Mouse (Mus musculus) CH12.LX (cell line): ENCODE data around the gene Hist2h4. TPM values are rescaled to one million over a fixed set of nuclear protein-coding genes. Genes with fewer than 3 reads are reported as not detected.

ENCODE experiments used
- DNase-seq: peaks from one replicate; pipeline ENCODE4 v3.0.0-alpha.2; 2013; ENCODE audit errors: extremely low read depth
- H3K27ac ChIP-seq: 2 replicates; pipeline ENCODE4 v1.5.1; 2012; ENCODE audit warnings: low read depth, mild to moderate bottlenecking, control low read depth, moderate library complexity; ENCODE audit not compliant: insufficient read depth
- H3K27me3 ChIP-seq: replicated peaks from 2 replicates; pipeline ENCODE3; 2012; ENCODE audit warnings: inconsistent platforms
- H3K36me3 ChIP-seq, 2 experiments: replicated peaks in 1 of 2; 2 replicates each; pipeline versions ENCODE3 to v1.6.1; 2012; ENCODE audit warnings: inconsistent platforms in 1 of 2, low read length in 1 of 2, mild to moderate bottlenecking in 1 of 2, mixed read lengths in 1 of 2, moderate library complexity in 1 of 2; ENCODE audit not compliant: control insufficient read depth in 1 of 2, insufficient read depth in 1 of 2
- H3K4me1 ChIP-seq, 2 experiments: 2 replicates each; pipeline ENCODE4 v1.6.1; 2012; ENCODE audit warnings: inconsistent platforms in 1 of 2, moderate library complexity in 1 of 2; ENCODE audit not compliant: insufficient read depth in 2 of 2, control insufficient read depth in 1 of 2
- H3K4me2 ChIP-seq: 2 replicates; pipeline ENCODE4 v1.6.1; 2012; ENCODE audit warnings: low read depth, mild to moderate bottlenecking, control low read depth; ENCODE audit not compliant: poor library complexity, insufficient read depth, severe bottlenecking
- H3K4me3 ChIP-seq, 3 experiments: fragments of 150-350 bp in 1 of 3; sonication (generic) in 1 of 3; replicated peaks in 1 of 3; 2 replicates each; pipeline versions ENCODE3 to v1.5.1; 2011 to 2012; ENCODE audit warnings: low read depth in 2 of 3, low read length in 2 of 3, mild to moderate bottlenecking in 2 of 3, moderate library complexity in 2 of 3, control low read depth in 1 of 3, improper control_type of control experiment in 1 of 3, inconsistent platforms in 1 of 3, mixed read lengths in 1 of 3; ENCODE audit not compliant: poor library complexity in 1 of 3
- H3K79me2 ChIP-seq: replicated peaks from 2 replicates; pipeline ENCODE4 v1.6.1; 2012; ENCODE audit warnings: mild to moderate bottlenecking, moderate library complexity; ENCODE audit not compliant: control insufficient read depth, poor library complexity, insufficient read depth, severe bottlenecking; ENCODE audit errors: extremely low read depth
- H3K9ac ChIP-seq: 2 replicates; pipeline ENCODE4 v1.6.1; 2012; ENCODE audit warnings: low read depth, mild to moderate bottlenecking, control low read depth, moderate library complexity; ENCODE audit not compliant: insufficient read depth
- H3K9me3 ChIP-seq: replicated peaks from 2 replicates; pipeline ENCODE3; 2012; ENCODE audit warnings: low read length, inconsistent platforms, mixed read lengths
- BHLHE40 ChIP-seq: IDR thresholded peaks from 2 replicates; pipeline ENCODE4 v1.6.1; 2011; ENCODE audit warnings: mild to moderate bottlenecking, low read depth, low read length, improper control_type of control experiment
- CHD1 ChIP-seq: IDR thresholded peaks from 2 replicates; pipeline ENCODE4 v1.6.1; 2012; ENCODE audit warnings: low read depth, low read length, improper control_type of control experiment, inconsistent platforms
- CHD2 ChIP-seq: IDR thresholded peaks from 2 replicates; pipeline ENCODE4 v1.6.1; 2011; ENCODE audit warnings: low read length, improper control_type of control experiment
- CTCF ChIP-seq, 2 experiments: IDR thresholded peaks in 1 of 2; conservative IDR thresholded peaks in 1 of 2; 2 replicates each; pipeline ENCODE4 v1.5.1; 2011 to 2012; ENCODE audit warnings: low read depth in 2 of 2, low read length in 2 of 2, improper control_type of control experiment in 1 of 2, inconsistent platforms in 1 of 2, mild to moderate bottlenecking in 1 of 2, moderate library complexity in 1 of 2
- E2F4 ChIP-seq: IDR thresholded peaks from 2 replicates; pipeline ENCODE4 v1.6.1; 2011; ENCODE audit warnings: low read depth, low read length, improper control_type of control experiment; ENCODE audit not compliant: insufficient replicate concordance
- ELF1 ChIP-seq: IDR thresholded peaks from 2 replicates; pipeline ENCODE4 v1.6.1; 2014; ENCODE audit warnings: low read depth, mild to moderate bottlenecking, inconsistent platforms, low read length, improper control_type of control experiment
- EP300 ChIP-seq: IDR thresholded peaks from 2 replicates; pipeline ENCODE4 v1.6.1; 2011; ENCODE audit warnings: low read length, improper control_type of control experiment
- ETS1 ChIP-seq: conservative IDR thresholded peaks from 2 replicates; pipeline ENCODE4 v1.6.1; 2012; ENCODE audit warnings: low read depth, mild to moderate bottlenecking, inconsistent platforms, low read length, improper control_type of control experiment, moderate library complexity
- GABPA ChIP-seq: IDR thresholded peaks from 2 replicates; pipeline ENCODE4 v1.6.1; 2012; ENCODE audit warnings: low read depth, low read length, improper control_type of control experiment, inconsistent platforms; ENCODE audit not compliant: insufficient replicate concordance
- HCFC1 ChIP-seq: IDR thresholded peaks from 2 replicates; pipeline ENCODE4 v1.6.1; 2012; ENCODE audit warnings: low read depth, mild to moderate bottlenecking, inconsistent platforms, low read length, improper control_type of control experiment
- IRF4 ChIP-seq: IDR thresholded peaks from 2 replicates; pipeline ENCODE4 v1.6.1; 2014; ENCODE audit warnings: low read depth, mild to moderate bottlenecking, inconsistent platforms, low read length, improper control_type of control experiment
- JUN ChIP-seq: IDR thresholded peaks from 2 replicates; pipeline ENCODE4 v1.6.1; 2011; ENCODE audit warnings: low read depth, mild to moderate bottlenecking, low read length, improper control_type of control experiment, moderate library complexity; ENCODE audit not compliant: insufficient read depth
- JUND ChIP-seq: conservative IDR thresholded peaks from 2 replicates; pipeline ENCODE4 v1.6.1; 2011; ENCODE audit warnings: low read depth, low read length, improper control_type of control experiment
- KAT2A ChIP-seq: IDR thresholded peaks from 2 replicates; pipeline ENCODE4 v1.6.1; 2012; ENCODE audit warnings: low read length, improper control_type of control experiment, inconsistent platforms; ENCODE audit not compliant: insufficient replicate concordance
- MAFK ChIP-seq: IDR thresholded peaks from 2 replicates; pipeline ENCODE4 v1.6.1; 2011; ENCODE audit warnings: low read length, improper control_type of control experiment; ENCODE audit not compliant: insufficient replicate concordance
- MAX ChIP-seq: IDR thresholded peaks from 2 replicates; pipeline ENCODE4 v1.6.1; 2011; ENCODE audit warnings: low read length, improper control_type of control experiment
- MAZ ChIP-seq: IDR thresholded peaks from 2 replicates; pipeline ENCODE4 v1.6.1; 2012; ENCODE audit warnings: low read depth, mild to moderate bottlenecking, inconsistent platforms, low read length, improper control_type of control experiment, moderate library complexity
- MEF2A ChIP-seq: IDR thresholded peaks from 2 replicates; pipeline ENCODE4 v1.6.1; 2014; ENCODE audit warnings: low read depth, mild to moderate bottlenecking, inconsistent platforms, low read length, improper control_type of control experiment, borderline replicate concordance
- MXI1 ChIP-seq: IDR thresholded peaks from 2 replicates; pipeline ENCODE4 v1.6.1; 2011; ENCODE audit warnings: mild to moderate bottlenecking, low read depth, low read length, improper control_type of control experiment
- MYC ChIP-seq: IDR thresholded peaks from 2 replicates; pipeline ENCODE4 v1.6.1; 2011; ENCODE audit warnings: low read depth, mild to moderate bottlenecking, improper control_type of control experiment, low read length
- NELFE ChIP-seq: IDR thresholded peaks from 2 replicates; pipeline ENCODE4 v1.6.1; 2011; ENCODE audit warnings: low read depth, low read length, improper control_type of control experiment
- NRF1 ChIP-seq: IDR thresholded peaks from 2 replicates; pipeline ENCODE4 v1.6.1; 2014; ENCODE audit warnings: low read depth, mild to moderate bottlenecking, inconsistent platforms, low read length, improper control_type of control experiment, moderate library complexity
- PAX5 ChIP-seq: IDR thresholded peaks from 2 replicates; pipeline ENCODE4 v1.6.1; 2012; ENCODE audit warnings: low read length, inconsistent platforms, mixed read lengths
- POLR2A ChIP-seq: IDR thresholded peaks from 2 replicates; pipeline ENCODE4 v1.6.1; 2011; ENCODE audit warnings: low read depth, mild to moderate bottlenecking, improper control_type of control experiment, low read length
- POLR2AphosphoS2 ChIP-seq: IDR thresholded peaks from 2 replicates; pipeline ENCODE4 v1.6.1; 2011; ENCODE audit warnings: low read depth, low read length, improper control_type of control experiment
- RAD21 ChIP-seq: IDR thresholded peaks from 2 replicates; pipeline ENCODE4 v1.6.1; 2011; ENCODE audit warnings: low read depth, mild to moderate bottlenecking, low read length, improper control_type of control experiment, moderate library complexity
- RCOR1 ChIP-seq: conservative IDR thresholded peaks from 2 replicates; pipeline ENCODE4 v1.6.1; 2012; ENCODE audit warnings: low read depth, mild to moderate bottlenecking, inconsistent platforms, low read length, improper control_type of control experiment
- SIN3A ChIP-seq: IDR thresholded peaks from 2 replicates; pipeline ENCODE4 v1.6.1; 2012; ENCODE audit warnings: low read length, improper control_type of control experiment, inconsistent platforms
- SMC3 ChIP-seq: IDR thresholded peaks from 2 replicates; pipeline ENCODE4 v1.6.1; 2011; ENCODE audit warnings: low read depth, low read length, improper control_type of control experiment
- TCF12 ChIP-seq: IDR thresholded peaks from 2 replicates; pipeline ENCODE4 v1.6.1; 2014; ENCODE audit warnings: low read depth, mild to moderate bottlenecking, inconsistent platforms, low read length, improper control_type of control experiment
- UBTF ChIP-seq: IDR thresholded peaks from 2 replicates; pipeline ENCODE4 v1.6.1; 2012; ENCODE audit warnings: low read depth, mild to moderate bottlenecking, inconsistent platforms, low read length, improper control_type of control experiment, moderate library complexity
- USF1 ChIP-seq: IDR thresholded peaks from 2 replicates; pipeline ENCODE4 v1.6.1; 2014; ENCODE audit warnings: low read depth, mild to moderate bottlenecking, inconsistent platforms, low read length, improper control_type of control experiment
- USF2 ChIP-seq: conservative IDR thresholded peaks from 2 replicates; pipeline ENCODE4 v1.6.1; 2011; ENCODE audit warnings: low read depth, low read length, improper control_type of control experiment
- ZC3H11A ChIP-seq: IDR thresholded peaks from 2 replicates; pipeline ENCODE4 v1.6.1; 2012; ENCODE audit warnings: low read depth, mild to moderate bottlenecking, inconsistent platforms, low read length, improper control_type of control experiment
- ZKSCAN1 ChIP-seq: IDR thresholded peaks from 2 replicates; pipeline ENCODE4 v1.6.1; 2012; ENCODE audit warnings: low read depth, inconsistent platforms, low read length, improper control_type of control experiment, borderline replicate concordance
- ZMIZ1 ChIP-seq: IDR thresholded peaks from 2 replicates; pipeline ENCODE4 v1.6.1; 2012; ENCODE audit warnings: low read depth, mild to moderate bottlenecking, inconsistent platforms, low read length, improper control_type of control experiment
- ZNF384 ChIP-seq: IDR thresholded peaks from 2 replicates; pipeline ENCODE4 v1.6.1; 2012; ENCODE audit warnings: low read depth, low read length, improper control_type of control experiment, inconsistent platforms
- dilution Hi-C: fragments of 300-500 bp; cut with MboI; formaldehyde crosslinking; loops from 2 replicates; pipeline ENCODE4 v1.14.3; 2020; ENCODE audit warnings: low sequenced_read_pairs; ENCODE audit not compliant: extremely low pct_unique_long_range_greater_than_20kb, extremely low pct_ligation_motif_present
- in situ Hi-C: fragments of 300-500 bp; cut with MboI; formaldehyde crosslinking; loops from 3 replicates; pipeline ENCODE4 v1.14.3; 2019; ENCODE audit warnings: low sequenced_read_pairs, low pct_ligation_motif_present, low pct_unique_long_range_greater_than_20kb, mixed read lengths
- polyA plus RNA-seq: library from polyadenylated mRNA; unstranded; fragments of >175 nt; gene quantifications from 2 replicates; pipeline ENCODE4 v1.2.1, GENCODE M21; 2012; ENCODE audit warnings: low read depth; ENCODE audit not compliant: insufficient read length
- total RNA-seq, 2 experiments: library from RNA; depleted of rRNA; stranded (reverse); fragments of 300-350 nt in 1 of 2; fragments of >200 nt in 1 of 2; gene quantifications; 2 replicates each; pipeline ENCODE4 v1.2.3; 2012 to 2014

The Hist2h4 gene
- total and polyA plus RNA-seq, 3 experiments: 0.91 to 116 (median 2.5) TPM

DNA sequence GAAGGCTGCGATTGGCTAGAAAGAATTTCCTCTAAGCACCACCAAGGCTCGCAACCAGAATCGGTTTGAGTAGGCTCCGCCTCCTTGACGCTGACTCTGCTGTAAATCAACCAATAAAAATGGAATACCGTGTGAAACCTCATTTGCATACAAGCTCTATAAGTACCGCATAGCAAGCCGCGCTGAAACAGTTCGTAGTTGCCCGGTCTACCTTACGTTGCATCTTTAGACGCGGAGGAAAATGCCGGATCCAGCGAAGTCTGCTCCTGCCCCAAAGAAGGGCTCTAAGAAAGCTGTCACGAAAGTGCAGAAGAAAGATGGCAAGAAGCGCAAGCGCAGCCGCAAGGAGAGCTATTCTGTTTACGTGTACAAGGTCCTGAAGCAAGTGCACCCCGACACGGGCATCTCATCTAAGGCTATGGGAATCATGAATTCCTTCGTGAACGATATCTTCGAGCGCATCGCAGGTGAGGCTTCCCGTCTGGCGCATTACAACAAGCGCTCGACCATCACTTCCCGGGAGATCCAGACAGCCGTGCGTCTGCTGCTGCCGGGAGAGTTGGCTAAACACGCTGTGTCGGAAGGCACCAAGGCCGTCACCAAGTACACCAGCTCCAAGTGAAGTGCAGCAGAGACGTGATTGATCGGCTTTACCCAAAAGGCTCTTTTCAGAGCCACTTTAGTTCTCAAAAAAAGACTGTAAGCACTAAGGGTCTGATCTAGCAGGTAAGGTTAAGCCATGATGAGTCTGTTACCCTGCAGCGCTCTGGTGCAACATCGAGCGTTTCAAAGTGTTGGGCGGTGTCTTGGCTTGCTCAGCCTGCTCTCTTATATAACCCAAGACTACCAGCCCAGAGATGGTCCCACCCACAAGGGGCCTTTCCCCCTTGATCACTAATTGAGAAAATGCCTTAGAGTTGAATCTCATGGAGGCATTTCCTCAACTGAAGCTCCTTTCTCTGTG is 6.7 kb upstream of the Hist2h4 start, which contains the start of gene Hist2h2bb:
Hist2h2bb (plus strand) TSS at position 242 of the 964 bp plus-strand sequence.
- H3K4me3 ChIP-seq: peak within 1 kb of the TSS; percentile 49 to 69 (median 65)
- 0 out of 2 replicates have a peak, but pooled peaks cover 6% of the 10 kb centered on the region for H3K79me2 ChIP-seq
- peak within 1 kb of the TSS; percentile 64 for H3K4me2 ChIP-seq
- peak within 1 kb of the TSS; percentile 98 for H3K27ac ChIP-seq
- no peaks in the 10 kb centered on the region for H3K36me3 ChIP-seq
- H3K4me1 ChIP-seq: peaks cover 0 to 35% of the 10 kb centered on the region in 2 experiments; a peak in 3 of 4 replicates
- no peaks in the 10 kb centered on the region for H3K9me3 ChIP-seq
- dilution Hi-C loops (no loop called here), in situ Hi-C loops (no loop called here)
- peak within 1 kb of the TSS; percentile 98 for H3K9ac ChIP-seq
- H3K27me3 ChIP-seq: no peaks in the 10 kb centered on the region
- DNase-seq: peak; percentile 98
- TF ChIP-seq MAZ (no peak), EP300 (no peak), RCOR1 (peak; percentile 92; the same call in 1 of the 2 replicates), POLR2A (peak; percentile 97), ZC3H11A (no peak), CHD1 (no peak; the same call in 1 of the 2 replicates), ZNF384 (no peak), USF2 (peak; percentile 59), USF1 (no peak), MEF2A (peak; percentile 65; the same call in 1 of the 2 replicates), MXI1 (peak; percentile 67), KAT2A (0 out of 2 replicates have a peak, but pooled peaks have one; percentile 46), BHLHE40 (peak; percentile 46; the same call in 1 of the 2 replicates), ZKSCAN1 (no peak), PAX5 (no peak), POLR2AphosphoS2 (peak; percentile 98), JUND (no peak), E2F4 (0 out of 2 replicates have a peak, but pooled peaks have one; percentile 9), JUN (no peak), NELFE (peak; percentile 100), IRF4 (peak; percentile 67), CHD2 (no peak; the same call in 1 of the 2 replicates), UBTF (0 out of 2 replicates have a peak, but pooled peaks have one; percentile 58), MAX (no peak; the same call in 1 of the 2 replicates), ETS1 (no peak; the same call in 1 of the 2 replicates), HCFC1 (peak; percentile 67), ZMIZ1 (peak; percentile 100), SIN3A (peak; percentile 78; the same call in 1 of the 2 replicates), MYC (peak; percentile 42; the same call in 1 of the 2 replicates), SMC3 (peak; percentile 2; the same call in 1 of the 2 replicates), TCF12 (peak; percentile 96), ELF1 (peak; percentile 58), CTCF (conservative IDR thresholded peaks at IDR 0.05 in 1 of 2, IDR thresholded peaks at IDR 0.05 in 1 of 2; ENCODE audit: low read depth in 2 of 2, low read length in 2 of 2) (no peak), NRF1 (peak; percentile 81), GABPA (no peak), RAD21 (no peak), MAFK (peak; percentile 87)
